Mouse (Mus musculus) splenic B cell, adult 2 months (primary cell): Measurements from ENCODE around the gene Igflr1.

ENCODE experiments used
- DNase-seq: peaks from one replicate; pipeline ENCODE4 v3.0.0-alpha.2; 2011; ENCODE audit warnings: low read depth, low spot score
- H3K27me3 ChIP-seq: 2 replicates; pipeline ENCODE4 v1.6.1; 2012; ENCODE audit warnings: mild to moderate bottlenecking, low read length, moderate library complexity, mixed read lengths; ENCODE audit not compliant: control insufficient read depth, poor library complexity, insufficient read depth, severe bottlenecking
- H3K36me3 ChIP-seq: 2 replicates; pipeline ENCODE4 v1.6.1; 2012; ENCODE audit warnings: mild to moderate bottlenecking, low read length, moderate library complexity, mixed read lengths; ENCODE audit not compliant: control insufficient read depth, poor library complexity, insufficient read depth, severe bottlenecking

Gene Igflr1

GRCm38 (mm10) chr7:30544327-30544726 lies 20.9 kb upstream of the Igflr1 start:
- Histone ChIP-seq H3K27me3 (no peaks in the 10 kb centered on the region), H3K36me3 (no peaks in the 10 kb centered on the region; the same call in 1 of the 2 replicates)
- no peak for DNase-seq

GRCm38 (mm10) chr7:30549880-30550279 lies 15.3 kb upstream of the Igflr1 start:
- DNase-seq = no peak
- no peaks in the 10 kb centered on the region for H3K27me3 ChIP-seq
- H3K36me3 ChIP-seq = no peaks in the 10 kb centered on the region

- H3K36me3 ChIP-seq = peaks cover 1% of the 10 kb centered on the region; the same call in 1 of the 2 replicates
- no peaks in the 10 kb centered on the region for H3K27me3 ChIP-seq
- no peak for DNase-seq
Measured at GRCm38 (mm10) chr7:30550603-30551002, 14.6 kb upstream of the Igflr1 start.

- peaks cover 7% of the 10 kb centered on the region; the same call in 1 of the 2 replicates for H3K36me3 ChIP-seq
- H3K27me3 ChIP-seq = no peaks in the 10 kb centered on the region
- DNase-seq = peak; percentile 86
Measured at GRCm38 (mm10) chr7:30551445-30552101, 13.7 kb upstream of the Igflr1 start.

- peaks cover 8% of the 10 kb centered on the region; the same call in 1 of the 2 replicates for H3K36me3 ChIP-seq
- DNase-seq = peak; percentile 97
- H3K27me3 ChIP-seq = no peaks in the 10 kb centered on the region
Measured at GRCm38 (mm10) chr7:30552102-30553020, 12.9 kb upstream of the Igflr1 start, which contains the start of the genes Hspb6 and Proser3. TSS of gene Hspb6 (plus strand) at chr7:30552178. TSS of gene Proser3 (minus strand) at chr7:30552299.

GRCm38 (mm10) chr7:30553021-30553589 lies 12.1 kb upstream of the Igflr1 start:
- DNase-seq = no peak
- no peaks in the 10 kb centered on the region for H3K27me3 ChIP-seq
- peaks cover 8% of the 10 kb centered on the region; the same call in 1 of the 2 replicates for H3K36me3 ChIP-seq

GRCm38 (mm10) chr7:30553810-30554584 lies 11.2 kb upstream of the Igflr1 start:
- DNase-seq = no peak
- no peaks in the 10 kb centered on the region for H3K27me3 ChIP-seq
- peaks cover 8% of the 10 kb centered on the region; the same call in 1 of the 2 replicates for H3K36me3 ChIP-seq

GRCm38 (mm10) chr7:30556894-30557536 lies 8.2 kb upstream of the Igflr1 start:
- Histone ChIP-seq H3K36me3 (peaks cover 10% of the 10 kb centered on the region; the same call in 1 of the 2 replicates), H3K27me3 (no peaks in the 10 kb centered on the region)
- peak; percentile 54 for DNase-seq

- DNase-seq = no peak
- Histone ChIP-seq H3K36me3 (peaks cover 10% of the 10 kb centered on the region; the same call in 1 of the 2 replicates), H3K27me3 (no peaks in the 10 kb centered on the region)
Measured at GRCm38 (mm10) chr7:30557901-30558514, 7.2 kb upstream of the Igflr1 start.

GRCm38 (mm10) chr7:30558656-30559442 lies 6.4 kb upstream of the Igflr1 start:
- Histone ChIP-seq H3K27me3 (no peaks in the 10 kb centered on the region), H3K36me3 (peaks cover 10% of the 10 kb centered on the region; the same call in 1 of the 2 replicates)
- DNase-seq = no peak

GRCm38 (mm10) chr7:30559443-30559954 lies 5.7 kb upstream of the Igflr1 start, which contains the start of gene Lin37:
TSS of gene Lin37 (minus strand) at chr7:30559838.
- Histone ChIP-seq H3K36me3 (peaks cover 10% of the 10 kb centered on the region), H3K27me3 (no peaks in the 10 kb centered on the region)
- DNase-seq = peak; percentile 94

GRCm38 (mm10) chr7:30560296-30560695 lies 4.9 kb upstream of the Igflr1 start:
- H3K36me3 ChIP-seq = peaks cover 13% of the 10 kb centered on the region
- no peaks in the 10 kb centered on the region for H3K27me3 ChIP-seq
- DNase-seq = no peak
